Mouse (Mus musculus) hindbrain, embryonic 16.5 days (tissue): Measurements from ENCODE around the gene Neb. TPM values are rescaled to one million over a fixed set of nuclear protein-coding genes. Genes with fewer than 3 reads are reported as not detected.

Experiments used
- ATAC-seq: fragments of 200-750 bp; cut with Nextera tagmentation; 2 replicates; pipeline ENCODE4 v1.8.0; 2017; ENCODE audit warnings: moderate TSS enrichment, moderate library complexity
- H3K27ac ChIP-seq: fragments of 300-500 bp; sonication (generic); 2 replicates; pipeline ENCODE4 v1.5.1; 2014; ENCODE audit warnings: low read depth, mild to moderate bottlenecking, control low read depth, low read length, moderate library complexity
- H3K27me3 ChIP-seq: fragments of 300-500 bp; sonication (generic); replicated peaks from 2 replicates; pipeline ENCODE4 v1.6.1; 2014; ENCODE audit warnings: low read length; ENCODE audit not compliant: control insufficient read depth, insufficient read depth
- H3K36me3 ChIP-seq: fragments of 300-500 bp; sonication (generic); 2 replicates; pipeline ENCODE4 v1.6.1; 2014; ENCODE audit warnings: mild to moderate bottlenecking, low read length, moderate library complexity, mixed read lengths; ENCODE audit not compliant: control insufficient read depth, insufficient read depth
- H3K4me1 ChIP-seq: fragments of 300-500 bp; sonication (generic); 2 replicates; pipeline ENCODE4 v1.6.1; 2014; ENCODE audit warnings: low read depth, low read length; ENCODE audit not compliant: control insufficient read depth, insufficient read depth
- H3K4me2 ChIP-seq: fragments of 300-500 bp; sonication (generic); 2 replicates; pipeline ENCODE4 v1.6.1; 2014; ENCODE audit warnings: mild to moderate bottlenecking, low read length, control low read depth, moderate library complexity
- H3K4me3 ChIP-seq: fragments of 300-500 bp; sonication (generic); 2 replicates; pipeline ENCODE4 v1.5.1; 2014; ENCODE audit warnings: mild to moderate bottlenecking, low read length, control low read depth, moderate library complexity
- H3K9ac ChIP-seq: fragments of 300-500 bp; sonication (generic); 2 replicates; pipeline ENCODE4 v1.6.1; 2014; ENCODE audit warnings: low read depth, mild to moderate bottlenecking, control low read depth, low read length, moderate library complexity
- H3K9me3 ChIP-seq: fragments of 300-500 bp; sonication (generic); 2 replicates; pipeline ENCODE4 v1.6.1; 2014; ENCODE audit warnings: mild to moderate bottlenecking, low read length, moderate library complexity; ENCODE audit not compliant: control insufficient read depth
- WGBS: fragments of 180-500 bp; shearing (Covaris S2); extraction: QIAGEN DNeasy Blood & Tissue Kit; methylation state at CpG from one replicate; pipeline ENCODE4 v1.1.7; 2014; 5-methylcytosine and 5-hydroxymethylcytosine counted together
- polyA plus RNA-seq: library from polyadenylated mRNA; unstranded; fragments of >200 nt; fragmentation: Nextera tagmentation; extraction: Ambion mirVana; gene quantifications from 2 replicates; pipeline ENCODE4 v1.2.1, GENCODE M21; 2015

The Neb gene
- polyA plus RNA-seq, 1 experiment from 2014 or later, result 0.76 TPM

GRCm38 (mm10) chr2:52327244-52327815 lies 50.9 kb downstream of the Neb start:
- no peaks in the 10 kb centered on the region for H3K36me3 ChIP-seq
- H3K9me3 ChIP-seq, result no peaks in the 10 kb centered on the region
- no peaks in the 10 kb centered on the region for H3K27me3 ChIP-seq
- H3K4me1 ChIP-seq, result no peaks in the 10 kb centered on the region
- H3K9ac ChIP-seq, result no peak overlapping the region
- H3K27ac ChIP-seq, result no peak overlapping the region
- no peak overlapping the region for H3K4me2 ChIP-seq
- 70% methylated on average over 4 of the region's 4 CpGs for WGBS
- no peak overlapping the region for H3K4me3 ChIP-seq
- no peak for ATAC-seq

- no peak for ATAC-seq
- Histone ChIP-seq H3K27me3 (no peaks in the 10 kb centered on the region), H3K27ac (no peak overlapping the region), H3K4me2 (no peak overlapping the region), H3K9me3 (no peaks in the 10 kb centered on the region), H3K36me3 (no peaks in the 10 kb centered on the region), H3K4me1 (no peaks in the 10 kb centered on the region), H3K9ac (no peak overlapping the region), H3K4me3 (no peak overlapping the region)
- WGBS, result 88% methylated on average over 3 of the region's 3 CpGs
Measured at GRCm38 (mm10) chr2:52321866-52322265, 56.4 kb downstream of the Neb start.

- H3K9ac ChIP-seq, result no peak overlapping the region
- no peaks in the 10 kb centered on the region for H3K36me3 ChIP-seq
- 94% methylated on average over 2 of the region's 2 CpGs for WGBS
- H3K27me3 ChIP-seq, result no peaks in the 10 kb centered on the region
- H3K4me1 ChIP-seq, result no peaks in the 10 kb centered on the region
- H3K4me2 ChIP-seq, result no peak overlapping the region
- ATAC-seq, result no peak
- no peak overlapping the region for H3K27ac ChIP-seq
- H3K9me3 ChIP-seq, result no peaks in the 10 kb centered on the region
- no peak overlapping the region for H3K4me3 ChIP-seq
Measured at GRCm38 (mm10) chr2:52320175-52320574, 58.1 kb downstream of the Neb start.

- ATAC-seq, result no peak
- no peaks in the 10 kb centered on the region for H3K4me1 ChIP-seq
Measured at GRCm38 (mm10) chr2:52319020-52319567, 59.2 kb downstream of the Neb start.

GRCm38 (mm10) chr2:52317471-52317870 lies 60.8 kb downstream of the Neb start:
- Histone ChIP-seq H3K9ac (no peak overlapping the region), H3K27me3 (no peaks in the 10 kb centered on the region), H3K36me3 (no peaks in the 10 kb centered on the region), H3K4me2 (no peak overlapping the region), H3K9me3 (no peaks in the 10 kb centered on the region), H3K4me3 (no peak overlapping the region), H3K4me1 (no peaks in the 10 kb centered on the region), H3K27ac (no peak overlapping the region)
- WGBS, result 93% methylated on average over 4 of the region's 4 CpGs
- ATAC-seq, result no peak

More at GRCm38 (mm10) chr2:52319020-52319567, 59.2 kb downstream of the Neb start:
- H3K9ac ChIP-seq, result no peak overlapping the region
- 81% methylated on average over 5 of the region's 5 CpGs for WGBS
- no peak overlapping the region for H3K27ac ChIP-seq
- no peaks in the 10 kb centered on the region for H3K36me3 ChIP-seq
- H3K9me3 ChIP-seq, result no peaks in the 10 kb centered on the region
- H3K27me3 ChIP-seq, result no peaks in the 10 kb centered on the region
- H3K4me2 ChIP-seq, result no peak overlapping the region
- no peak overlapping the region for H3K4me3 ChIP-seq

GRCm38 (mm10) chr2:52315737-52316136 lies 62.5 kb downstream of the Neb start:
- no peaks in the 10 kb centered on the region for H3K36me3 ChIP-seq
- no peak overlapping the region for H3K27ac ChIP-seq
- H3K27me3 ChIP-seq, result no peaks in the 10 kb centered on the region
- no peaks in the 10 kb centered on the region for H3K4me1 ChIP-seq
- H3K4me2 ChIP-seq, result no peak overlapping the region
- no peaks in the 10 kb centered on the region for H3K9me3 ChIP-seq
- 86% methylated on average over 3 of the region's 3 CpGs for WGBS
- H3K9ac ChIP-seq, result no peak overlapping the region
- ATAC-seq, result no peak
- no peak overlapping the region for H3K4me3 ChIP-seq

GRCm38 (mm10) chr2:52314922-52315730 lies 63.1 kb downstream of the Neb start:
- 75% methylated on average over 7 of the region's 7 CpGs for WGBS
- Histone ChIP-seq H3K4me1 (no peaks in the 10 kb centered on the region), H3K36me3 (no peaks in the 10 kb centered on the region)

GRCm38 (mm10) chr2:52310757-52311156 lies 67.5 kb downstream of the Neb start:
- WGBS, result 87% methylated on average over 4 of the region's 4 CpGs
- Histone ChIP-seq H3K4me2 (no peak overlapping the region), H3K9ac (no peak overlapping the region), H3K9me3 (no peaks in the 10 kb centered on the region), H3K4me3 (no peak overlapping the region), H3K27ac (no peak overlapping the region), H3K4me1 (no peaks in the 10 kb centered on the region), H3K27me3 (no peaks in the 10 kb centered on the region), H3K36me3 (no peaks in the 10 kb centered on the region)
- no peak for ATAC-seq

More at GRCm38 (mm10) chr2:52314922-52315730, 63.1 kb downstream of the Neb start:
- H3K9ac ChIP-seq, result no peak overlapping the region
- H3K4me2 ChIP-seq, result no peak overlapping the region
- no peaks in the 10 kb centered on the region for H3K9me3 ChIP-seq
- H3K27me3 ChIP-seq, result no peaks in the 10 kb centered on the region
- H3K27ac ChIP-seq, result no peak overlapping the region
- no peak overlapping the region for H3K4me3 ChIP-seq
- ATAC-seq, result no peak

GRCm38 (mm10) chr2:52306635-52307034 lies 71.6 kb downstream of the Neb start:
- Histone ChIP-seq H3K27ac (no peak overlapping the region), H3K36me3 (no peaks in the 10 kb centered on the region), H3K9me3 (no peaks in the 10 kb centered on the region), H3K9ac (no peak overlapping the region), H3K27me3 (no peaks in the 10 kb centered on the region), H3K4me1 (no peaks in the 10 kb centered on the region), H3K4me2 (no peak overlapping the region), H3K4me3 (no peak overlapping the region)
- 85% methylated on average over 5 of the region's 5 CpGs for WGBS
- ATAC-seq, result no peak
